Mouse (Mus musculus) ES-Bruce4 (cell line): ENCODE measurements around the gene Acsl5.

Experiments
- CTCF ChIP-seq: IDR thresholded peaks from one replicate; pipeline ENCODE4 v1.8.1; 2011; ENCODE audit warnings: low read depth, low read length
- EP300 ChIP-seq: IDR thresholded peaks from 2 replicates; pipeline ENCODE4 v1.6.1; 2011; ENCODE audit warnings: low read depth, low read length; ENCODE audit not compliant: insufficient read depth
- POLR2A ChIP-seq: IDR thresholded peaks from one replicate; pipeline ENCODE4 v1.8.1; 2011; ENCODE audit warnings: low read length; ENCODE audit not compliant: insufficient read depth

- no peak for TF ChIP-seq CTCF
- TF ChIP-seq EP300: no peak
- TF ChIP-seq POLR2A: peak; percentile 41
Measured at GRCm38 (mm10) chr19:55315452-55316108, 63.8 kb downstream of the Acsl5 start, which contains the start of gene Zdhhc6.
